Mouse (Mus musculus): ENCODE measurements around the gene Nkiras1. TPM values are rescaled to one million over a fixed set of nuclear protein-coding genes. Genes with fewer than 3 reads are reported as not detected.

The Nkiras1 gene
- total and polyA plus RNA-seq, 3 experiments: 0.90 to 26.7 (median 24.7) TPM

Other genes with a start within 250 kb of the Nkiras1 start
- gene Nr1d2, start 32.0 kb upstream of the Nkiras1 start, total RNA-seq (2021): 10 to 100 TPM; 37.0 to 82.4 TPM
- 65.7 and 78.2 TPM in 2 replicates for gene Nr1d2, start 32.0 kb upstream of the Nkiras1 start, polyA plus RNA-seq (2012; rRNA removed)
- gene Rpl15, start 255 bp downstream of the Nkiras1 start, total RNA-seq (2021): 100 to 1,000 TPM; 734 to 830 TPM
- gene Rpl15, start 255 bp downstream of the Nkiras1 start, polyA plus RNA-seq (2012; rRNA removed): 76.9 and 101 TPM in 2 replicates
- 100 to 1,000 TPM in 1 of 2 experiments, 10 to 100 TPM in 1; 80.1 to 104 TPM for gene Ube2e1, start 60.7 kb downstream of the Nkiras1 start, total RNA-seq (2021)
- gene Ube2e1, start 60.7 kb downstream of the Nkiras1 start, polyA plus RNA-seq (2012; rRNA removed): 6.8 and 7.8 TPM in 2 replicates